Mouse (Mus musculus) NIH3T3 (cell line): ENCODE results near the gene Hoxb5.

Source experiments
- DNase-seq: peaks from one replicate; pipeline ENCODE4 v3.0.0-alpha.2; 2012; ENCODE audit warnings: low read depth

Hoxb5 gene

DNA sequence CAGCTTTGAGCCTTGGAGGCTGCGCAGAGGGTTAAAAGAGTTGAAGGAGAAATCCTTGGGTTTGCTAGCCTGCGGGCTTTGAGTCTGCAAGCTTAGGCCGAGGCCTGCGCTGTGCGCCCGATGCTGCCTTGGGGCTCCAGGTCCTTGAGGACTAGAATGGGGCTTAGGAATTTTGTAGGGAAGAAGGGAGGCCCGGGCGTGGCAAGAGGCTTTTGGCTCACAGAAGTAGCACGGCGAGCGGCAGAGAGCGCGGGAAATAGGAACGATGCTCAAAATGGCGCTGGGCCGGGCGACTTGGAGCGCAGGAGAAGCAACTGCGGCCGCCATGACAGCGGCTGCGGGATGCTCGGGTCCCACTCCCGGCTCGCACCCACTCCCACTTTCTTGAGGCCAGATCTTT is 51.2 kb downstream of the Hoxb5 start:
- DNase-seq, result no peak

DNA sequence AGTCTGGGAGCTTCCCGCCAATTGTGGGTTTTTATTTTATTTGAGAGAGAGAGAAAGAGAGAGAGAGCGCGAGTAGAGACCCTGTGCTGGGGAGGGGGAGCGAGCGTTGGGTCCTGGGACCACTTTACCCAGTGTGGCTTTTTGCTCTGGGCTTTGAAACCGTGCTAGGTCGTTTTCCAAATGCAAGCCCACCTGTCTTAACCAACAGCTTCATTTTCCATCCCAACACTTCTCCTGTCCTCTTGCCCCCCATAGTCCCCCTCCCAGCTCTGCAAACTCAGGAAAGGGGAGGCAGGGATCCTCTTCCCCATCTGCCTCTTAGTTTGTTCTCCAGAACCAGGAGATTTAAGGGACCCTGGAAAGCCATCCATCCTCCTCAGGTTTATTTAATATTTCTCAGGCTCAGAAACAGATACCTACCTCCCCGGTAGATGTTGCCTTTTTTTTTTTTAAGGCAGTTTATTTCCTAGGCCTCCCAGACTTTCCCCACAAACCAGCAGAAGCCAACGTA is 51.7 kb downstream of the Hoxb5 start:
- DNase-seq, result no peak
